Mouse (Mus musculus) heart, adult 2 months (tissue): ENCODE data around the gene Gpr180. TPM values are rescaled to one million over a fixed set of nuclear protein-coding genes. Genes with fewer than 3 reads are reported as not detected.

ENCODE experiments used
- DNase-seq, 2 experiments: peaks; one replicate each; pipeline ENCODE4 v3.0.0; 2021
- H3K27ac ChIP-seq: fragments of 200-600 bp; 2 replicates; pipeline ENCODE4 v1.8.1; 2022
- H3K27me3 ChIP-seq: fragments of 200-500 bp; 2 replicates; pipeline ENCODE4 v1.6.1; 2012; ENCODE audit warnings: mild to moderate bottlenecking, low read length, inconsistent platforms, mixed read lengths; ENCODE audit not compliant: control insufficient read depth, insufficient read depth
- H3K36me3 ChIP-seq: fragments of 200-500 bp; 2 replicates; pipeline ENCODE4 v1.6.1; 2012; ENCODE audit warnings: low read length, inconsistent platforms; ENCODE audit not compliant: control insufficient read depth, insufficient read depth
- H3K4me1 ChIP-seq: fragments of 200-500 bp; 2 replicates; pipeline ENCODE4 v1.6.1; 2011; ENCODE audit warnings: low read length; ENCODE audit not compliant: control insufficient read depth, insufficient read depth
- H3K4me3 ChIP-seq: fragments of 200-600 bp; 2 replicates; pipeline ENCODE4 v1.8.1; 2022
- H3K79me2 ChIP-seq: fragments of 200-500 bp; replicated peaks from 2 replicates; pipeline ENCODE4 v1.6.1; 2012; ENCODE audit warnings: mild to moderate bottlenecking, inconsistent platforms, low read length, moderate library complexity, mixed read lengths; ENCODE audit not compliant: control insufficient read depth, insufficient read depth
- H3K9ac ChIP-seq: fragments of 200-500 bp; 2 replicates; pipeline ENCODE4 v1.6.1; 2012; ENCODE audit warnings: low read depth, mild to moderate bottlenecking, control low read depth, inconsistent platforms, low read length, mixed read lengths
- CTCF ChIP-seq: fragments of 200-600 bp; IDR thresholded peaks from 2 replicates; pipeline ENCODE4 v1.8.1; 2022; ENCODE audit warnings: antibody characterized with exemption, mild to moderate bottlenecking, moderate library complexity
- EP300 ChIP-seq: fragments of 200-500 bp; IDR thresholded peaks from 2 replicates; pipeline ENCODE4 v1.6.1; 2011; ENCODE audit warnings: low read depth, low read length, control low read depth; ENCODE audit not compliant: insufficient read depth
- POLR2A ChIP-seq: fragments of 200-500 bp; IDR thresholded peaks from 2 replicates; pipeline ENCODE4 v1.6.1; 2011; ENCODE audit warnings: mild to moderate bottlenecking, low read depth, low read length, control low read depth; ENCODE audit not compliant: insufficient read depth
- WGBS: fragments of 180-500 bp; shearing (Covaris S2); methylation state at CpG from one replicate; pipeline ENCODE4 v1.1.7; 2018; 5-methylcytosine and 5-hydroxymethylcytosine counted together
- intact Hi-C: fragments of 180-260 bp; cut with DNase I; formaldehyde crosslinking; loops from one replicate; pipeline ENCODE4 v1.15.1; 2025
- polyA plus RNA-seq: library from polyadenylated mRNA; depleted of rRNA; stranded (reverse); fragments of >200 nt; gene quantifications from 2 replicates; pipeline ENCODE4 v1.2.3, GENCODE M21; 2012
- total RNA-seq, 2 experiments: library from RNA; stranded (reverse); gene quantifications; 2 replicates each; pipeline ENCODE4 v1.2.3; 2021

The Gpr180 gene
- total and polyA plus RNA-seq, 3 experiments: 19.9 to 25.8 (median 19.9) TPM

- WGBS: 83% methylated on average over 12 of the region's 12 CpGs
- Histone ChIP-seq H3K4me3 (no peak overlapping the region), H3K4me1 (peaks cover 2% of the 10 kb centered on the region; the same call in 1 of the 2 replicates), H3K27me3 (no peaks in the 10 kb centered on the region), H3K36me3 (no peaks in the 10 kb centered on the region), H3K27ac (no peak overlapping the region), H3K79me2 (no peaks in the 10 kb centered on the region), H3K9ac (no peak overlapping the region)
- TF ChIP-seq EP300 (no peak), CTCF (no peak), POLR2A (no peak)
- no peak for DNase-seq
- intact Hi-C loops: loop anchor here (5.0 kb wide), 1 partner anchor 62 kb away; the partner anchor contains the start of gene Sox21
These were observed 38.7 kb downstream of the Gpr180 start for GRCm38 (mm10) chr14:118175694-118176085.

- H3K27me3 ChIP-seq: no peaks in the 10 kb centered on the region
- no peak overlapping the region for H3K27ac ChIP-seq
- peaks cover 2% of the 10 kb centered on the region; the same call in 1 of the 2 replicates for H3K4me1 ChIP-seq
- intact Hi-C loops: loop anchor here (5.0 kb wide), 1 partner anchor 58 kb away; the partner anchor contains the start of gene Sox21
- H3K79me2 ChIP-seq: no peaks in the 10 kb centered on the region
- H3K36me3 ChIP-seq: no peaks in the 10 kb centered on the region
- no peak overlapping the region for H3K9ac ChIP-seq
- TF ChIP-seq EP300 (no peak), CTCF (no peak), POLR2A (no peak)
- 38% methylated on average over 1 of the region's 1 CpGs for WGBS
- DNase-seq: no peak
- no peak overlapping the region for H3K4me3 ChIP-seq
These were observed 42.3 kb downstream of the Gpr180 start for GRCm38 (mm10) chr14:118179251-118179650.

- 42% methylated on average over 7 of the region's 7 CpGs for WGBS
- no peak for DNase-seq
- H3K9ac ChIP-seq: no peak overlapping the region
- no peaks in the 10 kb centered on the region for H3K36me3 ChIP-seq
- peak overlapping the region; percentile 83; the same call in 1 of the 2 replicates for H3K27ac ChIP-seq
- no peaks in the 10 kb centered on the region for H3K79me2 ChIP-seq
- peaks cover 2% of the 10 kb centered on the region; the same call in 1 of the 2 replicates for H3K4me1 ChIP-seq
- peak overlapping the region; percentile 50 for H3K4me3 ChIP-seq
- no peak for TF ChIP-seq CTCF
- TF ChIP-seq POLR2A: no peak
- TF ChIP-seq EP300: no peak
- no peaks in the 10 kb centered on the region for H3K27me3 ChIP-seq
- intact Hi-C loops: loop anchor here (5.0 kb wide), 1 partner anchor 58 kb away; the partner anchor contains the start of gene Sox21
These were observed 42.7 kb downstream of the Gpr180 start for GRCm38 (mm10) chr14:118179701-118180100.

- Histone ChIP-seq H3K4me3 (peak overlapping the region; percentile 50), H3K27ac (peak overlapping the region; percentile 83), H3K27me3 (no peaks in the 10 kb centered on the region), H3K79me2 (no peaks in the 10 kb centered on the region), H3K9ac (peak overlapping the region; percentile 62), H3K4me1 (peaks cover 2% of the 10 kb centered on the region; the same call in 1 of the 2 replicates), H3K36me3 (no peaks in the 10 kb centered on the region)
- under 1% methylated on average over 19 of the region's 20 CpGs for whole genome bisulfite sequencing
- TF ChIP-seq POLR2A (peak; percentile 44; the same call in 1 of the 2 replicates), EP300 (peak; percentile 38; the same call in 1 of the 2 replicates), CTCF (no peak)
- DNase-seq: peak; percentile 82 to 85
- intact Hi-C loops: no loop called here
These were observed 43.2 kb downstream of the Gpr180 start for GRCm38 (mm10) chr14:118180117-118180557.

- DNase-seq: peak; percentile 64 to 65
- Histone ChIP-seq H3K4me1 (peaks cover 2% of the 10 kb centered on the region; the same call in 1 of the 2 replicates), H3K9ac (peak overlapping the region; percentile 62), H3K27ac (peak overlapping the region; percentile 83), H3K4me3 (peak overlapping the region; percentile 50), H3K79me2 (no peaks in the 10 kb centered on the region), H3K36me3 (no peaks in the 10 kb centered on the region), H3K27me3 (no peaks in the 10 kb centered on the region)
- intact Hi-C loops: no loop called here
- WGBS: 2% methylated on average over 10 of the region's 10 CpGs
- peak; percentile 82 for TF ChIP-seq POLR2A
- TF ChIP-seq EP300: no peak
- no peak for TF ChIP-seq CTCF
These were observed 43.8 kb downstream of the Gpr180 start for GRCm38 (mm10) chr14:118180711-118181177.

GRCm38 (mm10) chr14:118191442-118191841, 54.5 kb downstream of the Gpr180 start:
- no peaks in the 10 kb centered on the region for H3K79me2 ChIP-seq
- intact Hi-C loops: no loop called here
- no peak for DNase-seq
- no peak overlapping the region for H3K27ac ChIP-seq
- WGBS: 67% methylated on average over 9 of the region's 9 CpGs
- TF ChIP-seq POLR2A: no peak
- TF ChIP-seq EP300: no peak
- no peak for TF ChIP-seq CTCF
- no peaks in the 10 kb centered on the region for H3K4me1 ChIP-seq
- H3K36me3 ChIP-seq: no peaks in the 10 kb centered on the region
- no peak overlapping the region for H3K4me3 ChIP-seq
- 0 out of 2 replicates have a peak, but pooled peaks cover 2% of the 10 kb centered on the region for H3K27me3 ChIP-seq
- H3K9ac ChIP-seq: no peak overlapping the region
